Mouse (Mus musculus) limb, embryonic 10.5 days (tissue): ENCODE results near the gene Slc38a2. TPM values are rescaled to one million over a fixed set of nuclear protein-coding genes. Genes with fewer than 3 reads are reported as not detected.

Experiments
- DNase-seq: peaks from one replicate; pipeline ENCODE4 v3.0.0-alpha.2; 2017; ENCODE audit warnings: low spot score
- H3K27ac ChIP-seq: fragments of 300-500 bp; sonication (generic); 2 replicates; pipeline ENCODE4 v1.5.1; 2016; ENCODE audit warnings: mild to moderate bottlenecking
- H3K27me3 ChIP-seq: fragments of 300-500 bp; sonication (generic); 2 replicates; pipeline ENCODE4 v1.6.1; 2016; ENCODE audit warnings: low read depth, mild to moderate bottlenecking; ENCODE audit not compliant: poor library complexity, severe bottlenecking
- H3K36me3 ChIP-seq: fragments of 300-500 bp; sonication (generic); 2 replicates; pipeline ENCODE4 v1.6.1; 2016; ENCODE audit warnings: mild to moderate bottlenecking, moderate library complexity
- H3K4me1 ChIP-seq: fragments of 300-500 bp; sonication (generic); 2 replicates; pipeline ENCODE4 v1.6.1; 2016
- H3K4me3 ChIP-seq: fragments of 300-500 bp; sonication (generic); 2 replicates; pipeline ENCODE4 v1.5.1; 2016; ENCODE audit warnings: mild to moderate bottlenecking, moderate library complexity
- H3K9me3 ChIP-seq: fragments of 300-500 bp; sonication (generic); replicated peaks from 2 replicates; pipeline ENCODE4 v1.6.1; 2016; ENCODE audit warnings: mild to moderate bottlenecking
- WGBS: fragments of 180-500 bp; shearing (Covaris S2); methylation state at CpG from one replicate; pipeline ENCODE4 v1.1.7; 2016; 5-methylcytosine and 5-hydroxymethylcytosine counted together
- polyA plus RNA-seq: library from polyadenylated mRNA; unstranded; fragments of >200 nt; fragmentation: Nextera tagmentation; extraction: Ambion mirVana; gene quantifications from 2 replicates; pipeline ENCODE4 v1.2.1, GENCODE M21; 2016

The Slc38a2 gene
- polyA plus RNA-seq, 1 experiment from 2014 or later, result 198 TPM

GRCm38 (mm10) chr15:96665889-96666288 lies 33.6 kb downstream of the Slc38a2 start:
- H3K36me3 ChIP-seq, result no peaks in the 10 kb centered on the region
- 17% methylated on average over 3 of the region's 3 CpGs for WGBS
- DNase-seq, result peak; percentile 57

GRCm38 (mm10) chr15:96660590-96661141 lies 38.9 kb downstream of the Slc38a2 start:
- Histone ChIP-seq H3K4me1 (peaks cover 20% of the 10 kb centered on the region), H3K4me3 (no peak overlapping the region)

More at GRCm38 (mm10) chr15:96665889-96666288, 33.6 kb downstream of the Slc38a2 start:
- H3K27me3 ChIP-seq, result no peaks in the 10 kb centered on the region
- no peaks in the 10 kb centered on the region for H3K9me3 ChIP-seq
- H3K4me3 ChIP-seq, result no peak overlapping the region
- H3K27ac ChIP-seq, result no peak overlapping the region
- H3K4me1 ChIP-seq, result 0 out of 2 replicates have a peak, but pooled peaks cover 6% of the 10 kb centered on the region

GRCm38 (mm10) chr15:96658275-96658602 lies 41.3 kb downstream of the Slc38a2 start:
- Histone ChIP-seq H3K36me3 (no peaks in the 10 kb centered on the region), H3K27ac (no peak overlapping the region), H3K4me1 (peaks cover 33% of the 10 kb centered on the region), H3K4me3 (no peak overlapping the region), H3K9me3 (no peaks in the 10 kb centered on the region), H3K27me3 (no peaks in the 10 kb centered on the region)
- no peak for DNase-seq
- 61% methylated on average over 14 of the region's 14 CpGs for WGBS

More at GRCm38 (mm10) chr15:96660590-96661141, 38.9 kb downstream of the Slc38a2 start:
- no peak overlapping the region for H3K27ac ChIP-seq
- no peaks in the 10 kb centered on the region for H3K27me3 ChIP-seq
- no peaks in the 10 kb centered on the region for H3K36me3 ChIP-seq
- no peaks in the 10 kb centered on the region for H3K9me3 ChIP-seq
- WGBS, result 58% methylated on average over 13 of the region's 13 CpGs
- DNase-seq, result no peak

GRCm38 (mm10) chr15:96657576-96658274 lies 41.8 kb downstream of the Slc38a2 start:
- WGBS, result 53% methylated on average over 17 of the region's 17 CpGs
- Histone ChIP-seq H3K4me1 (peaks cover 33% of the 10 kb centered on the region), H3K4me3 (no peak overlapping the region)

GRCm38 (mm10) chr15:96655514-96655913 lies 44.0 kb downstream of the Slc38a2 start:
- H3K27ac ChIP-seq, result 0 out of 2 replicates have a peak overlapping the region, but pooled peaks have one; percentile 26
- WGBS, result 87% methylated on average over 14 of the region's 14 CpGs
- H3K4me3 ChIP-seq, result no peak overlapping the region
- no peaks in the 10 kb centered on the region for H3K36me3 ChIP-seq
- H3K4me1 ChIP-seq, result peaks cover 31% of the 10 kb centered on the region
- no peaks in the 10 kb centered on the region for H3K9me3 ChIP-seq
- H3K27me3 ChIP-seq, result no peaks in the 10 kb centered on the region
- no peak for DNase-seq

More at GRCm38 (mm10) chr15:96657576-96658274, 41.8 kb downstream of the Slc38a2 start:
- H3K27ac ChIP-seq, result no peak overlapping the region
- H3K9me3 ChIP-seq, result no peaks in the 10 kb centered on the region
- DNase-seq, result no peak
- H3K36me3 ChIP-seq, result no peaks in the 10 kb centered on the region
- no peaks in the 10 kb centered on the region for H3K27me3 ChIP-seq

- 48% methylated on average over 8 of the region's 8 CpGs for WGBS
- DNase-seq, result peak; percentile 46
- no peaks in the 10 kb centered on the region for H3K36me3 ChIP-seq
These were observed 44.8 kb downstream of the Slc38a2 start for GRCm38 (mm10) chr15:96654714-96655113.

GRCm38 (mm10) chr15:96653011-96653410 lies 46.5 kb downstream of the Slc38a2 start:
- no peak for DNase-seq
- Histone ChIP-seq H3K9me3 (no peaks in the 10 kb centered on the region), H3K36me3 (no peaks in the 10 kb centered on the region), H3K4me1 (peaks cover 23% of the 10 kb centered on the region), H3K27ac (no peak overlapping the region), H3K27me3 (no peaks in the 10 kb centered on the region), H3K4me3 (no peak overlapping the region)
- whole genome bisulfite sequencing, result 94% methylated on average over 16 of the region's 16 CpGs

More at GRCm38 (mm10) chr15:96654714-96655113, 44.8 kb downstream of the Slc38a2 start:
- no peaks in the 10 kb centered on the region for H3K27me3 ChIP-seq
- H3K4me1 ChIP-seq, result peaks cover 29% of the 10 kb centered on the region
- H3K9me3 ChIP-seq, result no peaks in the 10 kb centered on the region
- H3K4me3 ChIP-seq, result no peak overlapping the region
- H3K27ac ChIP-seq, result peak overlapping the region; percentile 27

- H3K36me3 ChIP-seq, result no peaks in the 10 kb centered on the region
- H3K27ac ChIP-seq, result no peak overlapping the region
- peaks cover 22% of the 10 kb centered on the region for H3K4me1 ChIP-seq
- no peaks in the 10 kb centered on the region for H3K27me3 ChIP-seq
- 93% methylated on average over 10 of the region's 10 CpGs for WGBS
- H3K4me3 ChIP-seq, result no peak overlapping the region
- no peak for DNase-seq
- H3K9me3 ChIP-seq, result no peaks in the 10 kb centered on the region
These were observed 47.0 kb downstream of the Slc38a2 start for GRCm38 (mm10) chr15:96652531-96652930.

GRCm38 (mm10) chr15:96647376-96647775 lies 52.2 kb downstream of the Slc38a2 start:
- peak; percentile 53 for DNase-seq
- no peaks in the 10 kb centered on the region for H3K9me3 ChIP-seq
- 30% methylated on average over 14 of the region's 15 CpGs for WGBS
- H3K27me3 ChIP-seq, result no peaks in the 10 kb centered on the region
- H3K27ac ChIP-seq, result peak overlapping the region; percentile 30; the same call in 1 of the 2 replicates
- no peaks in the 10 kb centered on the region for H3K36me3 ChIP-seq
- H3K4me3 ChIP-seq, result peak overlapping the region; percentile 33; the same call in 1 of the 2 replicates
- peaks cover 22% of the 10 kb centered on the region for H3K4me1 ChIP-seq

GRCm38 (mm10) chr15:96642436-96643405 lies 56.8 kb downstream of the Slc38a2 start, which contains the start of gene Slc38a1:
Gene Slc38a1, minus strand, starts transcription at chr15:96642913.
- Histone ChIP-seq H3K9me3 (no peaks in the 10 kb centered on the region), H3K4me1 (peaks cover 44% of the 10 kb centered on the region), H3K4me3 (peak within 1 kb of the TSS; percentile 76), H3K27ac (peak within 1 kb of the TSS; percentile 99), H3K27me3 (no peaks in the 10 kb centered on the region), H3K36me3 (peaks cover 21% of the 10 kb centered on the region)
- WGBS, result under 1% methylated on average over 66 of the region's 70 CpGs
- DNase-seq, result peak; percentile 85

- Histone ChIP-seq H3K36me3 (peaks cover 29% of the 10 kb centered on the region), H3K9me3 (no peaks in the 10 kb centered on the region), H3K4me3 (peak overlapping the region; percentile 76), H3K27ac (peak overlapping the region; percentile 99), H3K4me1 (peaks cover 36% of the 10 kb centered on the region), H3K27me3 (no peaks in the 10 kb centered on the region)
- under 1% methylated on average over 31 of the region's 31 CpGs for WGBS
- DNase-seq, result peak; percentile 83
These were observed 57.6 kb downstream of the Slc38a2 start for GRCm38 (mm10) chr15:96641821-96642435.

GRCm38 (mm10) chr15:96641111-96641820 lies 58.3 kb downstream of the Slc38a2 start:
- peak overlapping the region; percentile 99 for H3K27ac ChIP-seq
- H3K36me3 ChIP-seq, result peaks cover 36% of the 10 kb centered on the region
- under 1% methylated on average over 63 of the region's 63 CpGs for WGBS
- H3K9me3 ChIP-seq, result no peaks in the 10 kb centered on the region
- no peaks in the 10 kb centered on the region for H3K27me3 ChIP-seq
- DNase-seq, result peak; percentile 87
- H3K4me1 ChIP-seq, result peaks cover 34% of the 10 kb centered on the region
- H3K4me3 ChIP-seq, result peak overlapping the region; percentile 76
